Mouse (Mus musculus) embryonic fibroblast, embryonic 13.5 days (primary cell): ENCODE data around the gene Vwa3a.

ENCODE experiments used
- CTCF ChIP-seq: IDR thresholded peaks from 2 replicates; pipeline ENCODE4 v1.5.1; 2011; ENCODE audit warnings: mild to moderate bottlenecking, control low read depth, low read length, moderate library complexity, borderline replicate concordance; ENCODE audit not compliant: insufficient read depth
- POLR2A ChIP-seq: IDR thresholded peaks from 2 replicates; pipeline ENCODE4 v1.6.1; 2011; ENCODE audit warnings: low read depth, mild to moderate bottlenecking, control low read depth, low read length, moderate library complexity

- TF ChIP-seq CTCF (no peak), POLR2A (peak; percentile 83)
These were observed 104.0 kb downstream of the Vwa3a start for GRCm38 (mm10) chr7:120843037-120843621.
